Mouse (Mus musculus): ENCODE results near the gene Map1a.
A peak's percentile ranks its signal among the peaks of the same experiment; 100 is the strongest.

Gene Map1a

DNA sequence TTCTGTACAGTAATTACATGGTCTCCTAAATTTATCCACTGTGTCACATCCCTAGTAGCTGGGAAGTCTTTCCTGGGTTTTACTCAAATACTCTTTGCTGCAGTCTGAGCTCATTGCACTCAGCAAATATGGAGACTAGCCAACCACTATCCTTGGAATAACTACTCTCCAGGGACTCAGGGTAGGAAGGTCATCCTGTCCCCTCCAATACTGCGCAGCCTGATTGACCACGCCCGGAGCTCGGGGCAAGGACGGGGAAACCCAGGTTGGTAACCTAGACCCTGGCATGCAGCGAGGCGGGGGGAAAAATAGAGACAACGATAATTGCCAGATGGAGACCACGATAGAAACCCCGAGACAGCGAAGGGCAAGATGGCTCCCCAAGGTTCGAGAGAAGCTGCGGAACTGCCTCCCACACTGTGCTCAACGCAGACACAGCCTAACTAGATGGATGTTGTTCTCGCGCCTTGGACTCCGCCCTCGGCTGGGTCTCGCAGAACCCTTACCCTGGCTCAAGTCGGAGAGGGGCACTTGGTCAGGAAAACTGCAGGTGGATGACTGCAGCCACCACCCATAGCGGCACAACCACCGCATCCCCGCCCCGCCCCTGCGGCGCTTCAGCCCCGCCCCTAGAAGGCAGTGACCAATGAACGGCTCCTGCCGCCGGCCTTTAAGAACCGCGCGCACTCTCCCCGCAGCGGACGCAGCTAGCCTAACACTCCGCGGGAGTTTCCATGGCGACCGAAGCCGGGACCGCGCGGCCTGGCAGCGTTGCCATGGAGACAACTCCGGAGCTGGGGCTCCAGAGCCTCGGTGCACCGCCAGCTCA, at the start of gene Map1a:
Gene Map1a (plus strand): TSS at position 700 of the 829 bp plus-strand sequence.
- peak; percentile 94 for DNase-seq

DNA sequence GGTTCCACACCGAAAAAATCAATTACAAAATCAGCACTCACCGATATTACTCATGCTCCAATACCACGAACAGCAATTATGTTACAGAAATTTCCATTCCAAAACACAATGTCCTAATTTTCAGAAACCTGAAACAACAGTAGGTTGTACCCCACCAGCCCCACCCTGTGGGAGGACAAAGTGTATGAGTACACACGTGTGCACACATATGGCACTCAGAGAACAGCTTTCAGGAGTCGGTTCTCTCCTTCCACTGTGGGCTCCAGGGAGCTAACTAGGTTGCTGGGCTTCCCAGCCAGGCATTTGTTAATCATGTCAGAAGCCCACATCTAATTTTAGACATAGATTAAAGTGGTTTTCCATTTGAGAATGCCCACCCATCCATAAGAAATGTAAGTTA, 45.3 kb upstream of the Map1a start:
- DNase-seq = no peak

DNA sequence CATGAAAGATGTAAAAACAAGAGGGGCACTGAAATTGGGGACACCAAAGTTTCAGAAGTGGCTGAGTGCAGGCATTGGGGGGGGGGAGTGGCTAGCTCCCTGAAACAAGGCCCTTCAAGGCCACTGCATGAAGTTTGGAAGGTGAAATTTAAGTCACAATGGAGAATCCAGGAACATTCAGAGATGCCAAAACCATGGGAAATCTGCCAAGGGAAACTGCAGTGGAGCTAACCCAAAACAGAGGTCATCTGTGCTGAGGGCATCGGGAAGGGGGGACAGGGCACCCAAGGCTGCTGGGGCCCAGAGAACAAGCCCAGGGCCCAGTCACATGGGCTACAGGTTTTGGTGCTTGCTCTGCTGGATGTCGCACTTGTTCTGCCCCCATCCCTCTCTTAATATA, 39.6 kb upstream of the Map1a start:
- no peak for DNase-seq

DNA sequence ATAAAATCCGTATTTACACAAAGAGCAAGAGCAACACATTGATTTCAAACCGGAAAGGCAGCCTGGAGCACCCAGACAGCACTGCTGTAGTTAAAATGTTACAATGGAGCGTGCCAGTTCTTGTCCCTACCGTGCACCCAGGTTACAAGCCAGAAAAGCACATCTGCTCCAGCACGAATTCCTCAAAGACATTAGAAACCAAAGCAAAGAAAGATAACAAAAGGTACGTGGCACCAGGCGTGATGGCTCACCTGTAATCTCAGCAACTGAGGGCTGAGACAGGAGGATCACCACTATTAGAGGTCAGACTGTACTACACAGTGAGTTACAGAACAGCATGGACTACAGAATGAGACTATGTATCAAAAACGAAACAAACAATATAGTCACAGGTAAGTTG, 21.0 kb upstream of the Map1a start:
- DNase-seq = no peak

DNA sequence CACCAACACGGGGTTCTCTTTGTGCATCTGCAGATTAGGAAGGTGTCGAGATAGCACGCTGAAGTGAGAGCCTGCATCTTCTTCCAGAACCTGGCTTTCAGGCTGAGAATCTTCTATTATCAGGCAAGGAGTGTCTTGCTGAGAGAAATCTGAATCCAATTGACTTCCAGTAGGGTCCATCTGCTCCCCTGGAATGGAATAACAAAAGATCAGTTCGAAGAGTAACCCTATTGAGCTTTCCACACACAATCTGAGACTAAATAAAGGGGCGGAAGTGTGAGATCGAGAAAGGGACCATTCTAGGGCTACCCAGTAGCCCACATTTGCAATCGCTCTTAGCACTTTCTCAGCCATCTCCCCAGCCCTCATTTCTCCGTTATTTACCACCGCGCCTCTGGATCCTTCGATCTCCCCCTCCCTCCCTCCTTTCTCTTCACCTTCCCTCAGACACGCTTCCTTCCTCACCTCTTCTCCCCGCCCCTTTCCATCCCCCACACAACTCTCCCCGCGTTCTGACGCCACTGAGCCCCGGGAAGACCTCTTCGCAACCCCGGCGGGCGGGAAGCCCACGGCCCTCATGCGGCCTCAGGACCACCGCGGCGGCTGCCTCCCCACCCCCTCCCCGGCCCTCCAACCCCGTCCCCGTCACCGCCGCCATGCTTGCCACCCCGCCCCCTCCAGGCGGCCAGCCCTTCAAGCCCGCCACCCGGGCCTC, 18.7 kb upstream of the Map1a start:
- DNase-seq = no peak

DNA sequence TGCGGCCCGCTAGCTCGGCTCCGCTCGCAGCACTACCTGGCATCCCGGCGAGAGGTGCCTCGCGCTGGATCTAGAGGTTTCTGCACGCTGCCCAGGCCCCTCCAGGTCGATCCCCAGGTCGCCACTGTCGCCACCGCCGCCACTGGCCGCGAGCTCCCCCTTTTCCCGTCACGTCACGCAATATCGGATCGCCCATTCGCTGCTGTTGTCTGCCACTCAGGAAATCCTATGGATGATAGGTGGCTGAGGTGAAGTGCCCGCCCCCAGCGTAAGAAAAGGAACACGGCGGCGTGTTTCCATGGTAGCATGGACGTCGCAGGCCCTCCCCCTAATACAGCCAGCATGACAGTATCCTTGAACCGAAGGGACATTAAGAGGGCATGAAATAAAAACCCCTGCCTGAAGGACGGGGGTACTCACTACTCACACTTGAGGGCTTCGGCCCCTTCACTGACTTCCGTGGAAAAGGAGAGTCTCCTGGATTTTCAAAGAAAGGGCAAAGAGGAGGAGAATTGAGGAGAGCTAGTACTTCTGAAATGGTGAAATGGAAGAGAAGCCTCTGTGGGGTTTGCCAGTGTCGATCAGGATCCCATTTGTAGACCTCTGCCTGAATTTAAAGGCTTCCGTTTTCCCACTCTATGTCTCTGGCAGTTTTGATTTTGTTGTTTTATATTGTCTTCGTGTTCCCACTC, 18.0 kb upstream of the Map1a start, which contains the start of gene Trp53bp1:
Gene Trp53bp1 (minus strand): TSS at position 172 of the 692 bp plus-strand sequence.
- DNase-seq = peak; percentile 97

DNA sequence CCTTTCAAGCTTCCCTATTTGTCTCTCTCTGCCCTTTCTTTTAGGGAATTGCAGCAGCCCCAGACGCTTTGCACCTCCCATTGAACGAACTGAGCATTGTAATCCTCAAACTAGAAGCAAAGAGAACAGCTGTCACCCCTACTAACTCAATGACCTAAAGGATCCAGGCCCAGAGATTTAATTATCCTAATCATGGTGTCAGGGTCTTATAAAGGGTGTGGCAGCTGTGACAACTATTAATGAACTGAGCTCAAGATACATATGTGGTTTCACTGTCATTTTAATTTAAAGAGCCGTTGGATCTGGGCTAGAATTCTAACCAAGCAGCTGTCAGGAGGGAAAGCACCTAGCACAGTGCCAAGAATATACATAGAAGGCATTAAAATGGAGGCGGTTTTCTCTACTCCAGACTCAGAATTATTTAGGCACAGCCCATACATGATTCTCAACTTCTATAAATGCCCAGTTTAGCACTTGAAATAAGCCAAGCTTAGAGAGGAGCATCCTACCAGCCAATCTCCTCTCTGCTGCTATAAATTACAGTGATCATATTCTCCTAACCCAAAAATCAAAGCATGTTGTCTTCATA, 17.4 kb upstream of the Map1a start:
- DNase-seq = no peak

DNA sequence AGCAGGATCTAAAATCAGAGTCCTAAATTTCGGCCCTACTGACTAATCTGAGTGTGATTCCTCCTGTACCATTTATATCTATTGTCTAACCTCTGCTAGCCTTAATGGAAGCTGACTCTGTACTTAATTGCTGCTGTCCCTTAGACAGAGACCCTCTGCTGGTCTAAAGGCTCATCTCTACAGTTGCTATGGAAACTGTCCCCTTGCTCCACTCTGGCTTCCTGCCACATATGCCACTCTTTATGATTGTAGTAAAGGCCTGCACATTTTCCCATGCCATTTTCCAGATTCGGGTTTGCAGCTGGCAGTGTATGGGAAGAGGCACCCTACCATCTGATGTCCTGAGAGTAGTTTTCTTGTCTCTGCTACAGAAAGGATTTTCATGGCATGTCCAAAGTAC, 1.6 kb upstream of the Map1a start:
- DNase-seq = no peak

DNA sequence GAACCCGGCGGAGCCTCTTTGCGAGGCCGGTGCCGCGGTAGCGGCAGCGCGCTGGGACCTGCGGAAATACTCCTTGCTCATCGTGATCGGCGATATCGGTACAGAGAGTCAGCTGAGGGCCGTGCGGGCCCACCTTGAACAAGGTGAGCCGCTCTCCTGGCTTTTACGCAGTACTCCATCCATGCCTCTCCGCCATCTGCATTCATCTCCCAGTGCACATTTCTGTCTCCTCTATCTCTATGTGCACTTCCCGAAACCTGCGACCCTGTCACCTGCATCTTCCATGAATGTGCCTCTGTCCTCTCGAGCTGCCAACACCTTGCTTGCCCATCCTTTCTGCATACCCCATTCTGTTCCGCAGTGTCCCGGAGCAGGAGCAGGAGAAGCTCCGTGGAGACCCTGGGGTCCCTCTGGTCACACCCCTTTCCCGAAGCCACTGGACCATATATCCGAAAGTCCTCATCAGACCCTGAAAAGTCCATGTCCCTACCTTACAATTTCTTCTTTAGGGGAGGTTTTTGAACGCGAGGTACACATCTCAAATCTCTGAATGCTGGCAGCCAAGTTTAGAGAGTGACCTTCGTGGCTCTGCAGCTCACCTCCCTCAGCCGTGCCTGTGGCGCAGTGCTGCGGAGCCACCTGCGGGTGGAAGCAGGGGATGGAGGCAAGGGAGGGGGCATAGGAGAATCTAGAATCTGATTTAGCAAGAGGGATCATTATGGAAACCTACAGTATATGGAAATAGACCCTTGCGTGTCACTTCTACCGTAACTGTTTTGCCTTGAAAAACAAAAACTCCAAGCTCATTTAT, 535 bp downstream of the Map1a start:
- DNase-seq = no peak

DNA sequence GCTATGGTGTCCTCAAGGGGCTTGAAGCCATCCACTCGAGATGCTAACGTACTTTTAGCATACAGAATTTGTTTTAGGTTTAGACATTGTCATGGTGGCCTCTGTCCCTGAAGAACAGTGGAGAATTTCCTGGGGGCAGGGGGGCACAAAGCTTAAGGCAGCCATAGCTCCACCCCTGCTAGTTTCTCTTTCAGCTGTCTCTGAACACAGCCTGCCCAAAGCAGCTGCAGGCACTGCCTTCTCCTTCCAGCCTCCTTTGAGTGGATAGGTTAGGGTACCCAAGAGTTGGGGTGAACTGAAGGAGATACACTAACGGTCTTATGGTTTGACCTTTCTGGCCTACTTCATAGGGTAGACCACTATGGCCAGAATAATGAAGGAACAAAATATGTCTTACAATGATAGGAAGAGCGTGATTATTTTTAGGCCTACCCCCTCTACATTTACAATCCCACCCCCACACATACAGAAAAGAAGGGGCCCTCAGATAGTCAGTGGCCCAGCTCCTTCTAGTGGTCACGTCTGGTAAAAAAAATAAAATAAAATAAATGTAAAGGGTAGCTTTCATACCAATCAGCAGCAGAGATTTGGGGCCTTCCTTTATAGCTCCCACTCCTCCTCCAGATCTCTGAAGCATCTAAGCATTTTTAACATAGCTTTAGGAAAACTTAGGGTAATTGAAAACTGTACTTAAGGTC, 3.1 kb downstream of the Map1a start:
- no peak for DNase-seq

DNA sequence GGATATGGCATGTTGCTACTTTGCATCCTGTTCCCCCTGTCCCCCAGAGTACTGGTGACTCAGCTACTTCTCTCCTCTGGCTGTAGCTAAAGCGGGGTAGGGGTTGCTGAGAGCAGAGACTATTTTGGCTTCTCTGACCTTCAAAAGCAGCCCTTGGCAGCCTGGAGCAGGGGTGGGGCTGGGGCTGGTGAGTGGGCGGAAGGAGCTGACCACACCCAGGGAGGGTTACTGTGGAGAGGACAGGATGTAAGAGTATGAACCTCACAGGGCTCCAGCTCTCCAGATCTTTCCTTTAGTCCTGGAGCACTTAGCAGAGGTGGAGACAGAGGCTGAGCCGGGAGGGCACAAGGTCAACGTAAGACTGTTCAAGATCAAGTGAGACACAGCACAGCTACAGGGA, 4.8 kb downstream of the Map1a start:
- peak; percentile 39 for DNase-seq

DNA sequence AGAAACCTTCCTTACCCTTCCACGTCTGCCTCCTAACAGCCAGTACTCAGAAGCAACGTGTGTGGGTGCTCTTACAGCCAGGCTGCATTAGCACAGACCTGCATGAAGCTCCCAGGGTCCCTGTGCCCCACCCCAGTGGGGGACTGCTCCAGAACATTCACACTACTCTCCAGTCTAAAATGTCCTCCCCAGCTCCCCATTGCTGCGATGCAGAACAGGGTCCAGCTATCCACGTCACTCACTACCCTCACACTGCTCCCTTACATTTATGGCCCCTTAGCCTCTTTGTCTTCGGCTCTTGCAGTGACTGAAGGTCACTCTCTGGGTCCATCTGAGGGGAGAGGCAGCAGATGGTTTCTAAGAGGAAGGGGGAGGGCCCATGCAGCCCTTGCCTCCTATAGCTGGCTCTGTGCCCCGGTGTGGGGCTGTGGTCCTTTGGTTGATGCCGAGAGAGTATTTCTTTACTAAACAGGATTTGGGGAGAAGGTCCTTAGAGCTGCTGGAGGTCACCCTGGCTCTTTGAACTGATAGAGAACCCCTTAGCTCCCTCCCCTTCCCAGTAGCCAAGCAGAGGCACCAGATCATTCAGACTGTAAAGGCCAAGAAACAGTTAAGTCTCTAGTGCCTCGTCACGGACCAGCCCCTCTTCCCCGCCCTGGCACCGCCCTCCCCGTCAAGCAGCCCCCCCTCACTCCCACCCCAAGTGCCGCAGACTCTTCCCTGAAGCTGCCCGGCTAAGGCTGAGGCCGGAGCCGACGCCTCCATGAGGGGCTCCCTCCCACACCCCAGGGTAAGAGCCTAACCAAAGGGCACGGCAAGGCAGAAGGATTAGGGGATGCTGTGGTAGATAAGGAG, 5.6 kb downstream of the Map1a start:
- peak; percentile 50 for DNase-seq

DNA sequence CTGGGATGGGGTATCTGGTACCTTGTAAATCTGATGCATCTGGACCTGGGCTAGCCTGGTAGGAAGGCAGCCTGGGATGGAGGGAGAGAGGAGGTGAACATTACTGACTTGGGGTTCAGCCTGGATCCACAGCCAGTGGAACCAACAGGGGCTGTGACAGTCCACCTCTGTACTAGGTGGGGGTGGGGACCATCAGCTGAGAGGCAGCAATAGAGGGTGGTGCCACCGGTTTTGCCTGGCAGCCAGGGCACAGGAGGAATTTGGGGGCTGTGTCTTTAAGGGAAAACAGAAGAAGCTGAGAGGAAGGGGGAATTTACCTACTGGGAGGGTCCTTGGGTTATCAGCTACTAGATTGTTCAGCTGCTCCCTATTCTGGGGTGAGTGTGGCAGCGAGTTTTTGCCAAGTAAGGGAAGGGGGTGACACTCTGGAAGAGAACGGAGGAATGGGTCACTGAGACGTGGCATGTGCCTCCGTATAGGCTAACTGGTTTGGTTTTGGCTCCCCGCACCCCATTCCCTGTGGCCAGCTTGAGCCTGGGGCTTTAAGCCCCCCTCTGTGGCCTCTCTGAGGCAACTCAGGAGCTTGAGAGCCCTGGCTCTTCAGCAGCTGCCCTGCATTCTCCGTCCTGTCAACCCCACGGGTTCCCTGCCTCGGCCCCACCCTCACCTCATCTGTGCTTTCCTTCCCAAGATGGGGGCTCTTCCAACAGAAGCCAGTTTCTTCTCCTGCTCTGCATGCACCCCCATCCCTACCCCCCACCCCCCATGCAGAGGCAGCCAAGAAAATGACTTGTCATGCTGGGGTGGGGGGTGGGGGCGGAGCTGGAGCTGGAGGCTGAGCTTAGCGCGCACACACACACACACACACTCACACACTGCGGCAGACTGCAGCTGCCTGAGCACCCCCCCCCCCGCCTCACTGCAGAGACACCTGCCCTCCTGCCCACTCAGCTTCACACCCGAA, 6.5 kb downstream of the Map1a start:
- DNase-seq = no peak

DNA sequence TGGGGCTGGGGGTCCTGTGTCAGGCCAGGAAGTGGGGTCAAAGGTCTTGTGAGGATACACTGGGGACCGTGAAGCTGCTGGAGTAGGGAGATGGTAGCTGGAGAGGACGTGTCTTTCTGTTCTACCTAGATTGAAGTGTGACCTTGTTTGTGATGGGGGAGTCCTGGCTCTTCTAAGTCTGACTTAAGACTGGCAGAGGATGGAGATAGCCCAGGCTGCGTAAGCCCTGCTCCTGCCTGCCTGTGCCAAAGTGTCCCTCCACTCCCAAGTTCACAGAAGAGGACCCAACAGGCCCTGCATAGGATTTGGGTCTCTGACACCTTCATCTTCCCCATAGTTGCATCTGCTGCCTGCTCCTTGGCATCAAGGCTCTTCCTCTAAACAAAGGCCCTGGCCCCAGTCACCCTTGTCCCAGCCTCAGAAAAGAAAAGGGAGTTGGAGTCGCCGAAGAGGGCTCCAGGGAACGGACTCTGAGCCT, 7.4 kb downstream of the Map1a start:
- DNase-seq = no peak

DNA sequence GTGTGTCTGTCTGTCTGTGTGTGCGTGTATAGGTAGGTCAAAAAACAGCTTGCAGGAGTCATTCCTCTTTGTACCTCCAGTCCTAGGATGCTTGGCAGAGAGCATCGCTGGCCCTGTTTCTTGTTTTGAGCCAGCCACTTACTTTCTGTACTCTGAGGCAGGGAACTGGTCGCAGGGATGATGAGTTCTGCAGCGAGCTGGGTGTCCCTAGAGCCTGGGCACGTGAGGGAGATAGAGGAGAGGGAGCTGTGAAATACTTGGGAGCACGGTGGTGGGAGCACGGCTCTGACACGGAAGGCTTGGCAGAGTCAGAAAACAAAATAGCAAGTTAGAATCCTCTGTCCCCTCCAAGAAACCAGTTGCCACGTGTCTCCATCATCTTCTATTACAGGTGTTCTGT, 8.3 kb downstream of the Map1a start:
- no peak for DNase-seq

DNA sequence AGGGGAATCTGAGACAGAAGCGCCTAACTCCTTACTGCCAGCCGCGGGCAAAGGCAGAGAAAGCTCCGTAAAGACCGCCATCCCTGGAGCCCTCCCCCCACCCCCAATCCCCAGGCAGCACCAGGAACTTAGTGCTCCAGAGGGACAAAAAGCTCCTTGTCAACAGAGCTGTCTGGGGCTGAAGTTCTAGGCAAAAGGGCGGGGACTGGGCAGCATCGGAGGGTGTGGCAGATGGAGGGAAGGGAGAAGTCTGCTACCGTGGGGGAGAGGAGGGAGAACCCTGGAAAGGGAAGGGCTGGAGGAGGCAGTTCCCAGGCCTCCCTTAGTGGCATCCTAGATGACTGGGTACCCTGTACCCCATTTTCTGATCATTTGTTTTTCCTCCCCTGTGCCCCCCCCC, 8.7 kb downstream of the Map1a start:
- no peak for DNase-seq

DNA sequence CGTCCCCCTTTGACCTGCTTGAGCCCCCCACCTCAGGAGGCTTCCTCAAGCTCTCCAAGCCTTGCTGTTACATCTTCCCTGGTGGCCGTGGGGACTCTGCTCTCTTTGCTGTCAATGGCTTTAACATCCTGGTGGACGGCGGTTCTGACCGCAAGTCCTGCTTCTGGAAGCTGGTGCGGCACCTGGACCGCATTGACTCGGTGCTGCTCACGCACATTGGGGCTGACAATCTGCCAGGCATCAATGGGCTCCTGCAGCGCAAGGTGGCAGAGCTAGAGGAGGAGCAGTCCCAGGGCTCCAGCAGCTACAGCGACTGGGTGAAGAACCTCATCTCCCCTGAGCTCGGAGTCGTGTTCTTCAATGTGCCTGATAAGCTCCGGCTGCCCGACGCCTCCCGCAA, 10.1 kb downstream of the Map1a start:
- DNase-seq = no peak

DNA sequence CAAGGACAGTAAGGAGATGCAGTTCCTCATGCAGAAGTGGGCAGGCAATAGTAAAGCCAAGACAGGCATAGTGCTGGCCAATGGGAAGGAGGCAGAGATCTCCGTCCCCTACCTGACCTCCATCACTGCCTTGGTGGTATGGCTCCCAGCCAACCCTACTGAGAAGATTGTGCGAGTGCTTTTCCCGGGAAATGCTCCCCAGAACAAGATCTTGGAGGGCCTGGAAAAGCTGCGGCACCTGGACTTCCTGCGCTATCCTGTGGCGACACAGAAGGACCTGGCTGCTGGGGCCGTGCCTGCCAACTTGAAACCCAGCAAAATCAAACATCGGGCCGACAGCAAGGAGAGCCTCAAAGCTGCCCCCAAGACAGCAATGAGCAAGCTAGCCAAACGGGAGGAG, 10.6 kb downstream of the Map1a start:
- no peak for DNase-seq

DNA sequence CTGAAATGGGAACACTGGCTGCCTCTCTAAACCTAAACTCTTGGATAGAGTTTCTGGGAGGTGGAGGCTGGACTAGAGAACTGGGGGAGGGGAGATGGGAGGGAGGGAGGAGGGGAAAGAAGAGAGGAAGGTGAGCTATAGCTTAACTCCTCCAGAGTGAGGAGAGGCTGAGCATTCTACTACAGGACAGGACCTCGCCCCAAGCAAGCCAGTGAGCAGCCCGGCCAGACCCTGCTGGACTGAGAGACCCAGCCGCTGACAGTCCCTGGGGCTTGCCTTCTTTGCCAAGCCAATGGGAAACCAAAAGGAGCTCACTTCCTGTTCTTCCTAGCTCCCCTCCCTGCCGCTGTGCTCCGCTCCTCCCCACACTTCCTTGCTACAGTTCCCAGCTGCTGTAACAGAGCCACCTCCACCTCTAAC, 19.6 kb downstream of the Map1a start:
- peak; percentile 55 for DNase-seq

All from kidney, postnatal 14 days (tissue).